Mouse (Mus musculus) frontal cortex, adult 2 months (tissue): ENCODE measurements around the gene Rnaseh2b. TPM values are rescaled to one million over a fixed set of nuclear protein-coding genes. Genes with fewer than 3 reads are reported as not detected.

ENCODE experiments used
- DNase-seq, 2 experiments: peaks; one replicate each; pipeline ENCODE4 v3.0.0; 2022; ENCODE audit warnings: low spot score in 1 of 2; ENCODE audit errors: extremely low spot score in 1 of 2
- polyA plus RNA-seq: library from polyadenylated mRNA; depleted of rRNA; stranded (reverse); fragments of >200 nt; gene quantifications from 2 replicates; pipeline ENCODE4 v1.2.3, GENCODE M21; 2012; rRNA removed

Rnaseh2b gene
- polyA plus RNA-seq, 1 experiment = 12.2 TPM

GRCm38 (mm10) chr14:62422265-62422664 lies 129.9 kb downstream of the Rnaseh2b start:
- no peak for DNase-seq

Other genes with a start within 250 kb of the Rnaseh2b start
- gene Dleu7, start 458 bp downstream of the Rnaseh2b start, polyA plus RNA-seq = 7.6 and 8.4 TPM in 2 replicates
- gene Gucy1b2, start 163.7 kb downstream of the Rnaseh2b start, polyA plus RNA-seq = 0.19 and 0.32 TPM in 2 replicates